Mouse (Mus musculus): Measurements from ENCODE around the gene Afap1. TPM values are rescaled to one million over a fixed set of nuclear protein-coding genes. Genes with fewer than 3 reads are reported as not detected.

The Afap1 gene
- polyA plus RNA-seq, 1 experiment from 2014 or later, result 20.8 TPM

DNA sequence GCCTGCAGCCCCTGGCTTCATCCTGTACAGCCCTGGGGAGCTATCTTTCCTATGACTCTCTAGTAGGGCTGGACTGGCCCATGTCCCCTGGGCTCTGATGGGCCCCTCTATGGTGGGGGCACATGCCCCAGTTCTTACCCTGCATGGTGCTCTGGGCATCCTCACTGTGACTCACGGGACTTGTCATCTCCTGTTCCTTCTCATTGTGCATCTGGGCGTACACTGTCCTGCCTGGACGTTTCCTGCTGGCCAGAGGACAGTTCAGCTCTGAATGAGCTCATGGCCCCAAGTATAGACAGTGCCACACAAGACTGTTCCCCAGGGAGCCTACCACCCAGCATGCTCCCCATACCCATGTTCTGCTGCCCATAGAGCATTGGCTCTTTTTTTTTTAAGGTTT lies 128.0 kb downstream of the Afap1 start:
- Histone ChIP-seq H3K27ac (ENCODE audit: low read length) (no peak overlapping the region), H3K9ac (ENCODE audit: low read length) (no peak overlapping the region), H3K4me2 (ENCODE audit: low read depth, low read length) (no peak overlapping the region), H3K9me3 (ENCODE audit: control insufficient read depth, low read length) (no peaks in the 10 kb centered on the region), H3K4me1 (replicated peaks; ENCODE audit: control insufficient read depth, insufficient read depth, low read length) (no peaks in the 10 kb centered on the region), H3K27me3 (ENCODE audit: control insufficient read depth, insufficient read depth, low read depth, low read length) (no peaks in the 10 kb centered on the region), H3K4me3 (ENCODE audit: low read length) (no peak overlapping the region), H3K36me3 (ENCODE audit: control insufficient read depth, insufficient read depth, low read length) (peaks cover 5% of the 10 kb centered on the region; the same call in 1 of the 2 replicates)
- 75% methylated on average over 3 of the region's 3 CpGs for WGBS
- no peak for ATAC-seq (ENCODE audit: low read depth)

DNA sequence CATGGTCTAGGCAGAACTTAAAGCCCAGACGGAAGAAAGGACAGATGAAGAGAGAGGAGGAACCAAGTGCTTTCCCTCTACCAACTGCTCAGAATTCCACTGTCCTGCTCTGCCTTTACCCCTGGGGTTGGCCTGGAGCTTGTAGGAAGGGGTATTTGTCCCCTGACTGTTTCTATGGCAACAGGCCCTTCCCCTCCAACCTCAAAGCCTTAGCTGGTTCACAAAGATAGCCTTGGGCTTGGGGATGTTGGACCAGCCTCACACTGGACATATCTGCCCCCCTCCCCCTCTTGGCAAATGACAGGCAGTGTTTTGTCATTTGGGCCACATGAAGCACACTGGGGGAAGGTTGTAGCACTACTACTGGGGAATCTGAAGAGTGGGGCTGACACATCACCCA lies 129.2 kb downstream of the Afap1 start:
- whole genome bisulfite sequencing, result 81% methylated on average over 1 of the region's 1 CpGs
- no peak overlapping the region for H3K9ac ChIP-seq (ENCODE audit: low read length)
- no peak overlapping the region for H3K27ac ChIP-seq (ENCODE audit: low read length)
- peaks cover 5% of the 10 kb centered on the region; the same call in 1 of the 2 replicates for H3K36me3 ChIP-seq (ENCODE audit: control insufficient read depth, insufficient read depth, low read length)
- H3K4me2 ChIP-seq (ENCODE audit: low read depth, low read length), result no peak overlapping the region
- no peaks in the 10 kb centered on the region for H3K27me3 ChIP-seq (ENCODE audit: control insufficient read depth, insufficient read depth, low read depth, low read length)
- no peaks in the 10 kb centered on the region for H3K4me1 ChIP-seq (replicated peaks; ENCODE audit: control insufficient read depth, insufficient read depth, low read length)
- no peak for ATAC-seq (ENCODE audit: low read depth)
- no peak overlapping the region for H3K4me3 ChIP-seq (ENCODE audit: low read length)
- no peaks in the 10 kb centered on the region for H3K9me3 ChIP-seq (ENCODE audit: control insufficient read depth, low read length)

DNA sequence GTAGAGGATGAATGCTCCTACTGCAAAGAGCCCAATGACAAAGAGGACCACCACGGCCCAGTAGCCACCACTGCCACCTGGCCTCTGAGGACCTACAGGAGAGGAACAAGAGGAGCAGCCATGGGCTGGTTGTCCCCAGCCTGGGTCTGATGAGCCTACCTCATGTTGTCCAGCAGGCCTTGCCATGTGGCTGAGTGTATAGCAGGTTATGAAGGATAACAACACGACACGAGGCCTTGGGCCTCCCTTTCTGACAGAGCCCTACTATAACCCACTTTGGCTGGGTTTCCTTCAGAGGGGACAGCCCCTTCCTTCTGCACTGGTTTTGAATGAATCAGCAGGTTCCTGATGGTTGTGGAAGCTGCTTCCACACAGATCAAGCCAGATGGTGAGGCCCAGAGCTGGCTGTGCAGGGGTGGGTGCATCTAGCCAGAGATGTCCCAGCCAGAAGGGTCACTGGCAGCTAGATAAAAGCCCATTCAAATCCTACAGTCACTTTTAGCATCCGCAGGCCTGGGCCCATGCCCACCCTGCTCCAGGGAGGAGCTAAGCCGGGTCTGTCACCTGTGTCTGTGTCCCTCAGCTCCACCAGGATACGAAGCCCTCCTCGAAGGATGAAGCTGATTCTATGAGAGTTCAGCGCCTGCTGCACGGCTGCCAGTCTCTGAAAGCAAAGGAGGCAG lies 131.0 kb downstream of the Afap1 start:
- Histone ChIP-seq H3K4me3 (ENCODE audit: low read length) (no peak overlapping the region), H3K27me3 (ENCODE audit: control insufficient read depth, insufficient read depth, low read depth, low read length) (no peaks in the 10 kb centered on the region), H3K27ac (ENCODE audit: low read length) (no peak overlapping the region), H3K4me2 (ENCODE audit: low read depth, low read length) (no peak overlapping the region), H3K4me1 (replicated peaks; ENCODE audit: control insufficient read depth, insufficient read depth, low read length) (no peaks in the 10 kb centered on the region), H3K36me3 (ENCODE audit: control insufficient read depth, insufficient read depth, low read length) (0 out of 2 replicates have a peak, but pooled peaks cover 3% of the 10 kb centered on the region), H3K9ac (ENCODE audit: low read length) (no peak overlapping the region), H3K9me3 (ENCODE audit: control insufficient read depth, low read length) (no peaks in the 10 kb centered on the region)
- no peak for ATAC-seq (ENCODE audit: low read depth)
- WGBS, result 85% methylated on average over 9 of the region's 9 CpGs

DNA sequence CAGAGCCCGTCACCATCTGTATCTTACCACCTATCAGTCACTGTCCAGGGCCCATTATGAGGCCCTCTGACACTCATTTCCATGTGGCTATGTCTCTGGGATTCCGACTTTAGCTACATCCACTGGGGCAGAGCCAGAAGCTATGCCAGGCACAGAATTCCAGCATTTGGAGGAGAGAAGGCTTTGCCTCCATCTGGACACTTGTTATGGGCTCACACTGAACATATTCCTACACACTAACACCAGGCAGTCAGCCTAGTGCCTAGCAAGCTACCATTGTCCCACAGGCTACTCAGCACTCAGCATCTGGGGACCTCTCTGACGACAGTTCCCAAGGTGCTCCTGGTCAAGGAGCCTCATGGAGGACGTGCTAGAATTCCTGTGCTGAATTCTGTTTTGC lies 132.0 kb downstream of the Afap1 start:
- Histone ChIP-seq H3K27me3 (ENCODE audit: control insufficient read depth, insufficient read depth, low read depth, low read length) (no peaks in the 10 kb centered on the region), H3K36me3 (ENCODE audit: control insufficient read depth, insufficient read depth, low read length) (0 out of 2 replicates have a peak, but pooled peaks cover 3% of the 10 kb centered on the region), H3K27ac (ENCODE audit: low read length) (no peak overlapping the region), H3K4me2 (ENCODE audit: low read depth, low read length) (no peak overlapping the region), H3K4me3 (ENCODE audit: low read length) (no peak overlapping the region), H3K9me3 (ENCODE audit: control insufficient read depth, low read length) (no peaks in the 10 kb centered on the region), H3K4me1 (replicated peaks; ENCODE audit: control insufficient read depth, insufficient read depth, low read length) (no peaks in the 10 kb centered on the region), H3K9ac (ENCODE audit: low read length) (no peak overlapping the region)
- no peak for ATAC-seq (ENCODE audit: low read depth)
- 67% methylated on average over 4 of the region's 4 CpGs for WGBS

DNA sequence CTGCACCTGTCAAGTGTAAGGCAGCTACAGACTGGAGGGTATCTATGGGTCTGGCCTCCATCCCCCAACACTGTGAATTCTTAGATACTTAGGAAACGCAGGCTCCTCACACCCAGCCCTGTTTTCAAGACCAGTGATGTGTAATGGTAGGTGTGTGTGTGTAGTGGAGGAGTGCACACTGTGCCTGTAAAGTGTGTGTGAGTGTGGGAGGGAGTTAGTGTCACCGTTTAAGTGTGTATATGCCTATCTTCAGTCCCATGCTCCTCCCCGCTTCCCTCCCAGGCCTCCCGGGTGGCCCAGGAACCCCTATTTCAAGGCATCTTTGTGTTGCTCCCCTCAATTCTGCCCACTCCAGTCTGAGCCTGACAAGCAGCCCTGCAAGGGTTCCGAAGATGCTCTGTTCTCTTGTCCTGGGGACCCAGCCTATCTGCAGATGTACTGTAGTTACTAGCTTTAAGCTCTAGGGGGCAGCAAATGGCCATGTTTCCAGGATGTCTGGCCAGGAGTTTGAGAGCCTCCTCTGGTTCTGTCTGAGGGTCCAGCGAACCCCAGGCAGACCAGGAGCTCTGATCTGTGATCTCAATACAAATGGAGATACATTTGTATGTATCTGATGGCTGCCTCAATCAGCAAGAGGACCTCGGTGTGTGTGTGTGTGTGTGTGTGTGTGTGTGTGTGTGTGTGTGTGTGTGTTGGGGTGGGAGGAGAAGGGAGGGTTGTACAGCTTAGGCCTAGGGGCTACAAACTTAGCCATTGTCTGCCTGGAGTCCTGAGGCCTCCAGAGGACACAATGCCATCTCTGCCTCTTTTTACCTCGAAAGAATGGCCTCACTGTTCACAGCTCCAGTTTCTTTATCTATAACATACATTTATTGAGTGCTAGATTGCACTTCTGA lies 140.7 kb downstream of the Afap1 start:
- Histone ChIP-seq H3K27me3 (ENCODE audit: control insufficient read depth, insufficient read depth, low read depth, low read length) (no peaks in the 10 kb centered on the region), H3K4me1 (replicated peaks; ENCODE audit: control insufficient read depth, insufficient read depth, low read length) (no peaks in the 10 kb centered on the region), H3K9ac (ENCODE audit: low read length) (no peak overlapping the region), H3K36me3 (ENCODE audit: control insufficient read depth, insufficient read depth, low read length) (no peaks in the 10 kb centered on the region), H3K9me3 (ENCODE audit: control insufficient read depth, low read length) (no peaks in the 10 kb centered on the region), H3K27ac (ENCODE audit: low read length) (no peak overlapping the region), H3K4me2 (ENCODE audit: low read depth, low read length) (no peak overlapping the region), H3K4me3 (ENCODE audit: low read length) (no peak overlapping the region)
- ATAC-seq (ENCODE audit: low read depth), result peak; percentile 57
- 41% methylated on average over 8 of the region's 8 CpGs for whole genome bisulfite sequencing

DNA sequence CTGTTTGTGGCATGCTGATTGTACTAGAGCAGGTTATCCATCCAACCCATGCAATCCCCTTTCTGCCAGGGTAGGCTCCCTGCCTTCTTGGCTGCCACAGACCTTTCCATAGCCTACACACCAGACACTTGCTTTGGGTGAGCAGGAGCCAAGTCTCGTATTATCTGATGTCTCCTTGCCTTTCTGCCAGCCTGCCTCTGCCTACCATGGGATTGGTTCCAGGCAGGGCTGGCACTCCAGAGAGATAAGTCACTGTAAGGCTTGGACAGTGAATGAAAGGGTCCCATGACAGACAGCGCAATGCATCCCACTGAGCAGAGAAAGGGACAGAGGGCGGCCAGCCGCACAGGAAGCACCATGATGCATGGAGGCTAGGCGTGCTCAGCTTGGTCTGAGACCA lies 146.5 kb downstream of the Afap1 start:
- Histone ChIP-seq H3K27ac (ENCODE audit: low read length) (no peak overlapping the region), H3K4me2 (ENCODE audit: low read depth, low read length) (no peak overlapping the region), H3K9ac (ENCODE audit: low read length) (no peak overlapping the region), H3K4me3 (ENCODE audit: low read length) (no peak overlapping the region), H3K27me3 (ENCODE audit: control insufficient read depth, insufficient read depth, low read depth, low read length) (no peaks in the 10 kb centered on the region), H3K9me3 (ENCODE audit: control insufficient read depth, low read length) (no peaks in the 10 kb centered on the region), H3K36me3 (ENCODE audit: control insufficient read depth, insufficient read depth, low read length) (no peaks in the 10 kb centered on the region), H3K4me1 (replicated peaks; ENCODE audit: control insufficient read depth, insufficient read depth, low read length) (peaks cover 16% of the 10 kb centered on the region)
- WGBS, result 91% methylated on average over 5 of the region's 5 CpGs
- no peak for ATAC-seq (ENCODE audit: low read depth)

DNA sequence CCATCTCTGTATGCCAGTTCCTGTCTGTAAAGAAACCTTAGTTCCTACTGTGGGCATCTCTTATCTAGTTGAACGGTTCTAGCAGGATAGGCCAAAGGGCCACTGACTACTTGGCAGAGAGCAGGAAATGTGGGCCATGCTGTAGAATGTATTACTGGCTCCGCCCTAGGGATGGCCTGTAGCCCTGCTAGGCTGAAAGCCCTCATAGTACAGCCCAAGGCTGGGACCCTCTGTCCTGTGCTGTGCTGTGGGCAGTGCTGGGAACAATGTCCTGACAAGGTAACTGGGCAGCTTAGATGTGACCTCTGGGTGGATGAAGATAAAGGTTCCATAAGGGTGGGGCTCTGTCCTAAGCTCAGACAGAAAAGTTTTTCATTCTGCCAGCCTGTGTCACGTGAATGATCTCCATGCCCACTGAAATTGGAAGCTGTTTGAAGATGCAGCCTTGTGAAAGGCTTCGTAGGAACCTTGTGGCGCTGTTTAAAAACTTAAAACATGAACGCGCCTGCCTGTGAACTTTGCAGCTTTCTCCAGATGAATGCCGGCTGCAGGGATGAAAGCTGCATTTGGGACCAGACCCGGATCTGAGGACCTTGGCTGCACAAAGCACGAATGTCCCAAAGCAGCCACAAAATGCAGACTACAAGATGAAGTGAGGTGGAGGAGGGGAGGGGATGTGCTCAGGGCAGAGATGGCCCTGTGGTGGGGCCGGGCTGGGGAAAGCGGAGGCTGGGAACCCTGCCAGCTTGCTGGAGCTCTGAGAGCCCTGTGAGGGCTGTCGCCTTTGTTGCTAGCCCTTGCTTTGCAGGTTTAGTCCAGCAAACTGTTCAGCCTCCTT lies 147.5 kb downstream of the Afap1 start:
- peak; percentile 88 for ATAC-seq (ENCODE audit: low read depth)
- Histone ChIP-seq H3K4me1 (replicated peaks; ENCODE audit: control insufficient read depth, insufficient read depth, low read length) (peaks cover 16% of the 10 kb centered on the region), H3K27ac (ENCODE audit: low read length) (peak overlapping the region; percentile 60), H3K27me3 (ENCODE audit: control insufficient read depth, insufficient read depth, low read depth, low read length) (no peaks in the 10 kb centered on the region), H3K9ac (ENCODE audit: low read length) (no peak overlapping the region; the same call in 1 of the 2 replicates), H3K4me3 (ENCODE audit: low read length) (no peak overlapping the region), H3K9me3 (ENCODE audit: control insufficient read depth, low read length) (no peaks in the 10 kb centered on the region), H3K4me2 (ENCODE audit: low read depth, low read length) (no peak overlapping the region), H3K36me3 (ENCODE audit: control insufficient read depth, insufficient read depth, low read length) (no peaks in the 10 kb centered on the region)
- 40% methylated on average over 13 of the region's 13 CpGs for WGBS

DNA sequence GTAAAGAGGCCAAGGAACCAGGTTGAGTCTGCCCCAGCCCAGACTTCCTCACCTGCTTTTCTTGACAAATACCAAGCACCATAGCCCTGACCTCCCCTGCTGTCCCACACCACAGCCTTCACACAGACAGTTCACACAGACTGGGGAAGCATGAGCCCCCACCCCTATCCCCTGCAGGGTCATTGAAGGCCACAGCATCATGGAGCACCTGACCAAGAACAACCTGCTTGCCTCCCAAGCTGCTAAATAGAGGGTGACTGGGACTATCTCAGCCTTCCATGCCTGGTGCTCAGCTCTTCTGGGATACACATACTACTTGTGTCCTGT lies 148.1 kb downstream of the Afap1 start:
- no peak overlapping the region; the same call in 1 of the 2 replicates for H3K9ac ChIP-seq (ENCODE audit: low read length)
- H3K27me3 ChIP-seq (ENCODE audit: control insufficient read depth, insufficient read depth, low read depth, low read length), result no peaks in the 10 kb centered on the region
- no peak overlapping the region for H3K4me2 ChIP-seq (ENCODE audit: low read depth, low read length)
- H3K9me3 ChIP-seq (ENCODE audit: control insufficient read depth, low read length), result no peaks in the 10 kb centered on the region
- ATAC-seq (ENCODE audit: low read depth), result no peak; the same call in 1 of the 2 replicates
- H3K36me3 ChIP-seq (ENCODE audit: control insufficient read depth, insufficient read depth, low read length), result no peaks in the 10 kb centered on the region
- peak overlapping the region; percentile 60 for H3K27ac ChIP-seq (ENCODE audit: low read length)
- H3K4me3 ChIP-seq (ENCODE audit: low read length), result no peak overlapping the region
- peaks cover 16% of the 10 kb centered on the region for H3K4me1 ChIP-seq (replicated peaks; ENCODE audit: control insufficient read depth, insufficient read depth, low read length)

DNA sequence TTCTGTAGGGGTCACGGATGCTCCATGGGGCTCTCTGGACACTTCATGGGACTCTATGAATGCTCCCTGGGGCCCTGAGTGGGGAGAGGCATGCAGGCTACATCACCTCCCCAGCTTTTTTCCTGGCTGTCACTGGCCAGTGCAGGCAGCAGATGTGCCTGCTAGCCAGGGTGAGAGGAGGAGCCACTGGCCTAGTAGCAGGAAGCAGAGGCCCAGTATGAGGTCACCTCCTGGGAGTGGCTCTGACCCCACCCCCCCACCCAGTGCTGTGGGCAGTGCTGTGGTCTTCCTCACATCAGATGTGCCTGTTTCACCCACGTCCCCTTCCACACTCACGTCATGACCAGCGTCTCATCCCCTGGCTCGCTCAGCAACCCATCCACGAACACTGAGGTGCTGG lies 148.6 kb downstream of the Afap1 start:
- no peaks in the 10 kb centered on the region for H3K27me3 ChIP-seq (ENCODE audit: control insufficient read depth, insufficient read depth, low read depth, low read length)
- H3K9me3 ChIP-seq (ENCODE audit: control insufficient read depth, low read length), result no peaks in the 10 kb centered on the region
- peaks cover 16% of the 10 kb centered on the region for H3K4me1 ChIP-seq (replicated peaks; ENCODE audit: control insufficient read depth, insufficient read depth, low read length)
- no peaks in the 10 kb centered on the region for H3K36me3 ChIP-seq (ENCODE audit: control insufficient read depth, insufficient read depth, low read length)
- no peak overlapping the region for H3K4me2 ChIP-seq (ENCODE audit: low read depth, low read length)
- no peak overlapping the region for H3K27ac ChIP-seq (ENCODE audit: low read length)
- H3K9ac ChIP-seq (ENCODE audit: low read length), result no peak overlapping the region
- WGBS, result 84% methylated on average over 6 of the region's 6 CpGs
- H3K4me3 ChIP-seq (ENCODE audit: low read length), result no peak overlapping the region
- no peak for ATAC-seq (ENCODE audit: low read depth)
